Mouse (Mus musculus) heart, embryonic 15.5 days (tissue): ENCODE measurements around the gene Srbd1. TPM values are rescaled to one million over a fixed set of nuclear protein-coding genes. Genes with fewer than 3 reads are reported as not detected.

Experiments
- ATAC-seq: fragments of 200-750 bp; cut with Nextera tagmentation; replicated peaks from 2 replicates; pipeline ENCODE4 v1.8.0; 2017; ENCODE audit warnings: low read depth, moderate TSS enrichment; ENCODE audit not compliant: insufficient number of reproducible peaks, insufficient read depth, low FRiP score
- H3K27ac ChIP-seq: fragments of 300-500 bp; sonication (generic); 2 replicates; pipeline ENCODE4 v1.5.1; 2015; ENCODE audit warnings: mild to moderate bottlenecking, inconsistent platforms
- H3K27me3 ChIP-seq: fragments of 300-500 bp; sonication (generic); 2 replicates; pipeline ENCODE4 v1.6.1; 2015; ENCODE audit warnings: inconsistent platforms
- H3K36me3 ChIP-seq: fragments of 300-500 bp; sonication (generic); 2 replicates; pipeline ENCODE4 v1.6.1; 2015; ENCODE audit warnings: mild to moderate bottlenecking, inconsistent platforms
- H3K4me1 ChIP-seq: fragments of 300-500 bp; sonication (generic); replicated peaks from 2 replicates; pipeline ENCODE4 v1.6.1; 2015; ENCODE audit warnings: inconsistent platforms
- H3K4me2 ChIP-seq: fragments of 300-500 bp; sonication (generic); 2 replicates; pipeline ENCODE4 v1.6.1; 2015; ENCODE audit warnings: inconsistent platforms, mild to moderate bottlenecking, moderate library complexity
- H3K4me3 ChIP-seq: fragments of 300-500 bp; sonication (generic); 2 replicates; pipeline ENCODE4 v1.5.1; 2015; ENCODE audit warnings: mild to moderate bottlenecking, inconsistent platforms
- H3K9ac ChIP-seq: fragments of 300-500 bp; sonication (generic); 2 replicates; pipeline ENCODE4 v1.6.1; 2015; ENCODE audit warnings: mild to moderate bottlenecking, inconsistent platforms
- H3K9me3 ChIP-seq: fragments of 300-500 bp; sonication (generic); replicated peaks from 2 replicates; pipeline ENCODE4 v1.6.1; 2016; ENCODE audit warnings: inconsistent platforms
- WGBS: fragments of 180-500 bp; shearing (Covaris S2); methylation state at CpG from one replicate; pipeline ENCODE4 v1.1.7; 2015; ENCODE audit warnings: mixed read lengths; 5-methylcytosine and 5-hydroxymethylcytosine counted together
- polyA plus RNA-seq: library from polyadenylated mRNA; unstranded; fragments of >200 nt; fragmentation: Nextera tagmentation; extraction: Ambion mirVana; gene quantifications from 2 replicates; pipeline ENCODE4 v1.2.1, GENCODE M21; 2015

Srbd1 gene
- polyA plus RNA-seq, 1 experiment from 2014 or later, result 9.5 TPM

- no peak overlapping the region for H3K4me3 ChIP-seq
- ATAC-seq, result no peak
- no peak overlapping the region for H3K4me2 ChIP-seq
- WGBS, result 69% methylated on average over 7 of the region's 7 CpGs
- H3K9me3 ChIP-seq, result no peaks in the 10 kb centered on the region
- H3K4me1 ChIP-seq, result no peaks in the 10 kb centered on the region
- H3K27ac ChIP-seq, result no peak overlapping the region
- H3K36me3 ChIP-seq, result no peaks in the 10 kb centered on the region
- H3K9ac ChIP-seq, result no peak overlapping the region
- no peaks in the 10 kb centered on the region for H3K27me3 ChIP-seq
Observed at GRCm38 (mm10) chr17:86083207-86083606, 61.8 kb downstream of the Srbd1 start.

- no peak for ATAC-seq
- Histone ChIP-seq H3K27me3 (no peaks in the 10 kb centered on the region), H3K9me3 (no peaks in the 10 kb centered on the region), H3K36me3 (no peaks in the 10 kb centered on the region), H3K4me1 (no peaks in the 10 kb centered on the region), H3K9ac (no peak overlapping the region), H3K27ac (no peak overlapping the region), H3K4me2 (no peak overlapping the region), H3K4me3 (no peak overlapping the region)
- 71% methylated on average over 11 of the region's 11 CpGs for WGBS
Observed at GRCm38 (mm10) chr17:86078060-86078459, 66.9 kb downstream of the Srbd1 start.

- no peak overlapping the region for H3K27ac ChIP-seq
- no peak overlapping the region for H3K4me2 ChIP-seq
- no peak for ATAC-seq
- H3K27me3 ChIP-seq, result no peaks in the 10 kb centered on the region
- no peaks in the 10 kb centered on the region for H3K4me1 ChIP-seq
- no peaks in the 10 kb centered on the region for H3K36me3 ChIP-seq
- no peak overlapping the region for H3K9ac ChIP-seq
- no peaks in the 10 kb centered on the region for H3K9me3 ChIP-seq
- WGBS, result 92% methylated on average over 3 of the region's 3 CpGs
- no peak overlapping the region for H3K4me3 ChIP-seq
Observed at GRCm38 (mm10) chr17:86067444-86067843, 77.5 kb downstream of the Srbd1 start.

- no peak overlapping the region for H3K4me2 ChIP-seq
- no peak overlapping the region for H3K27ac ChIP-seq
- H3K4me1 ChIP-seq, result no peaks in the 10 kb centered on the region
- no peak overlapping the region for H3K9ac ChIP-seq
- 92% methylated on average over 7 of the region's 7 CpGs for WGBS
- H3K27me3 ChIP-seq, result no peaks in the 10 kb centered on the region
- no peak for ATAC-seq
- H3K4me3 ChIP-seq, result no peak overlapping the region
- H3K36me3 ChIP-seq, result no peaks in the 10 kb centered on the region
- H3K9me3 ChIP-seq, result no peaks in the 10 kb centered on the region
Observed at GRCm38 (mm10) chr17:86065833-86066232, 79.1 kb downstream of the Srbd1 start.

- H3K27me3 ChIP-seq, result no peaks in the 10 kb centered on the region
- WGBS, result 22% methylated on average over 5 of the region's 5 CpGs
- no peak overlapping the region for H3K4me2 ChIP-seq
- H3K36me3 ChIP-seq, result no peaks in the 10 kb centered on the region
- no peaks in the 10 kb centered on the region for H3K9me3 ChIP-seq
- ATAC-seq, result no peak
- no peak overlapping the region for H3K9ac ChIP-seq
- no peak overlapping the region for H3K4me3 ChIP-seq
- no peak overlapping the region for H3K27ac ChIP-seq
- H3K4me1 ChIP-seq, result no peaks in the 10 kb centered on the region
Observed at GRCm38 (mm10) chr17:86063461-86063860, 81.5 kb downstream of the Srbd1 start.

- Histone ChIP-seq H3K27ac (no peak overlapping the region), H3K4me2 (no peak overlapping the region), H3K9ac (no peak overlapping the region), H3K9me3 (no peaks in the 10 kb centered on the region), H3K27me3 (no peaks in the 10 kb centered on the region), H3K4me1 (no peaks in the 10 kb centered on the region), H3K36me3 (no peaks in the 10 kb centered on the region), H3K4me3 (no peak overlapping the region)
- WGBS, result 68% methylated on average over 5 of the region's 5 CpGs
- no peak for ATAC-seq
Observed at GRCm38 (mm10) chr17:86060911-86061310, 84.1 kb downstream of the Srbd1 start.

- Histone ChIP-seq H3K27me3 (no peaks in the 10 kb centered on the region), H3K9me3 (no peaks in the 10 kb centered on the region), H3K36me3 (no peaks in the 10 kb centered on the region), H3K4me3 (no peak overlapping the region), H3K4me2 (no peak overlapping the region), H3K4me1 (peaks cover 13% of the 10 kb centered on the region), H3K27ac (no peak overlapping the region), H3K9ac (no peak overlapping the region)
- ATAC-seq, result no peak
- 69% methylated on average over 13 of the region's 13 CpGs for WGBS
Observed at GRCm38 (mm10) chr17:86040221-86040984, 104.6 kb downstream of the Srbd1 start.

GRCm38 (mm10) chr17:86039741-86040140 lies 105.2 kb downstream of the Srbd1 start:
- ATAC-seq, result no peak
- 75% methylated on average over 3 of the region's 3 CpGs for WGBS
- H3K9ac ChIP-seq, result no peak overlapping the region

GRCm38 (mm10) chr17:86038211-86038648 lies 106.7 kb downstream of the Srbd1 start:
- Histone ChIP-seq H3K4me3 (no peak overlapping the region), H3K27me3 (no peaks in the 10 kb centered on the region), H3K27ac (peak overlapping the region; percentile 15; the same call in 1 of the 2 replicates), H3K9me3 (no peaks in the 10 kb centered on the region), H3K36me3 (no peaks in the 10 kb centered on the region), H3K4me2 (peak overlapping the region; percentile 12), H3K4me1 (peaks cover 13% of the 10 kb centered on the region), H3K9ac (no peak overlapping the region)
- no peak; the same call in 1 of the 2 replicates for ATAC-seq
- WGBS, result 14% methylated on average over 13 of the region's 13 CpGs

More at GRCm38 (mm10) chr17:86039741-86040140, 105.2 kb downstream of the Srbd1 start:
- peaks cover 13% of the 10 kb centered on the region for H3K4me1 ChIP-seq
- H3K27ac ChIP-seq, result no peak overlapping the region
- H3K4me2 ChIP-seq, result no peak overlapping the region
- H3K9me3 ChIP-seq, result no peaks in the 10 kb centered on the region
- no peak overlapping the region for H3K4me3 ChIP-seq
- no peaks in the 10 kb centered on the region for H3K27me3 ChIP-seq
- H3K36me3 ChIP-seq, result no peaks in the 10 kb centered on the region

GRCm38 (mm10) chr17:86035576-86035975 lies 109.4 kb downstream of the Srbd1 start:
- H3K27me3 ChIP-seq, result no peaks in the 10 kb centered on the region
- ATAC-seq, result no peak
- WGBS, result 89% methylated on average over 3 of the region's 3 CpGs
- H3K4me2 ChIP-seq, result no peak overlapping the region
- H3K4me3 ChIP-seq, result no peak overlapping the region
- no peak overlapping the region for H3K9ac ChIP-seq
- H3K4me1 ChIP-seq, result peaks cover 13% of the 10 kb centered on the region
- H3K36me3 ChIP-seq, result no peaks in the 10 kb centered on the region
- no peaks in the 10 kb centered on the region for H3K9me3 ChIP-seq
- H3K27ac ChIP-seq, result no peak overlapping the region

GRCm38 (mm10) chr17:86035146-86035545 lies 109.8 kb downstream of the Srbd1 start:
- H3K36me3 ChIP-seq, result no peaks in the 10 kb centered on the region
- no peak for ATAC-seq
- H3K9me3 ChIP-seq, result no peaks in the 10 kb centered on the region
- WGBS, result 83% methylated on average over 12 of the region's 12 CpGs
- H3K9ac ChIP-seq, result no peak overlapping the region
- H3K4me2 ChIP-seq, result no peak overlapping the region
- no peak overlapping the region for H3K4me3 ChIP-seq
- H3K4me1 ChIP-seq, result peaks cover 11% of the 10 kb centered on the region
- H3K27ac ChIP-seq, result no peak overlapping the region
- no peaks in the 10 kb centered on the region for H3K27me3 ChIP-seq

- Histone ChIP-seq H3K4me3 (no peak overlapping the region), H3K9ac (no peak overlapping the region), H3K27ac (no peak overlapping the region), H3K4me2 (no peak overlapping the region), H3K9me3 (no peaks in the 10 kb centered on the region), H3K36me3 (no peaks in the 10 kb centered on the region), H3K4me1 (peaks cover 10% of the 10 kb centered on the region), H3K27me3 (no peaks in the 10 kb centered on the region)
- 83% methylated on average over 6 of the region's 6 CpGs for WGBS
- ATAC-seq, result no peak
Observed at GRCm38 (mm10) chr17:86034641-86035040, 110.3 kb downstream of the Srbd1 start.
